Mouse (Mus musculus) layer of hippocampus, adult 11-12 months (tissue): Measurements from ENCODE around the gene Gm11020.
"Not testable (repeated sequence)": the region's sequence is repeated elsewhere in the genome, so short reads cannot be mapped to it uniquely, and the experiment has no call there.

Experiments used
- DNase-seq: peaks from one replicate; pipeline ENCODE4 v3.0.0; 2022; ENCODE audit warnings: low spot score

Gene Gm11020

DNA sequence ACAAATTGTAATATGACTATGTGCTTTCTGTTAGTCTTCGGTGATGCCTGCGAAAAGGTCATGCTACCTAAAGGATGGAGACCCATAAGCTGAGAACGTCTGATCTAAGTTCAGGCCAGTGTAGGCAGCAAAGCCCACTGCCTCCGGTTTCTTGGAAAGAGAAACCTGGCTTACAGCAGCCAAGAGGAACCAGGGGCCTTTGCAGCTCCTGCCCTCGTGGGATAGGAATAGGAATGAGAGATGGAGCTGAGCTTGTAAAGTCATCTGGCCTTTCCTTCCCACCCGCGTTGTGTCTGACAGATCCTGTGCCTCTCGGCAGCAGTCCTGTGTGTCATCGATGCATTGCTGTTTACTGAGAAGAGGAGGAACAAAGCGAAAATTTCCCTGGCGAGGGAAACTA, at the start of gene Gm11020:
TSS of gene Gm11020 (plus strand) at position 301 of the 400 bp plus-strand sequence.
- not testable (repeated sequence) for DNase-seq

DNA sequence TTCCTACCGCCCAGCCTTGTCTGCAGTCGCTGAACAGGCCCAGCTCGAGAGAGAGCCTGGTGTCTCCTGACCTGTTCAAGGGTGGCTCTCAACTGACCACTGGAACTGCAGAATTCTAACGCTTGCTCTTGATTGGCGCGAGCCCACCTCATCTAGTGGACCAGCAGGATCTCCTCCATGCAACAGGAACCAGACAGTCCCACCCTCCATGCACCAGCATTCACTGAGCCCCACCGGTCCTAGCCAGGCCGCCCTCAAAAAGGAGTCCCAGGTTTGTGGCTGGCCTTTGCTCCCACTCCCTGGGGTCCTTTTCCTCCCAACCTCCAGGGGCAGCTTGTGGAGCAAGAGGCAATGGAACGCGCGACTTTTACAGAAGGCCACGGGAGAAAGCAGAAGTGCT, 28.3 kb upstream of the Gm11020 start, which contains the start of gene Cmtm2a:
TSS of gene Cmtm2a (minus strand) at position 101 of the 400 bp plus-strand sequence.
- not testable (repeated sequence) for DNase-seq

DNA sequence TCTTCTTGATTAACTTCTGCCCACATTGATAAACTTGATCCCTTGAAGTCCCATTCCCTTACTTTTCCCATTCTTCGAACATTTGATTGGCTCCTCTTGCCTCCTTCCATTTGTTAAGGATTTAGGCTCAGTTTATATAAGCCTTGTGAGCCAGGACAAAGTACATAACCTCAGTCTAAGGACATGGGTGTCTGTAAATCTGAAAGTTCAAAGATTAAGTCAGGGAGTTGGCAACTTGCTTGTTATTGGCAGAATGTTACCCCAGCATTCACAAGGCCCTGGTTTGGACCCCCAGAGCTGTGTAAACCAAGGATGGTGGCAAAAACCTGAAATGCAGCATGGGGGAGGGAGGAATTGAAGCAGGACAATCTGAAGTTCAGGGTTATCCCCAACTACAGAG, 27.0 kb upstream of the Gm11020 start:
- no peak for DNase-seq

DNA sequence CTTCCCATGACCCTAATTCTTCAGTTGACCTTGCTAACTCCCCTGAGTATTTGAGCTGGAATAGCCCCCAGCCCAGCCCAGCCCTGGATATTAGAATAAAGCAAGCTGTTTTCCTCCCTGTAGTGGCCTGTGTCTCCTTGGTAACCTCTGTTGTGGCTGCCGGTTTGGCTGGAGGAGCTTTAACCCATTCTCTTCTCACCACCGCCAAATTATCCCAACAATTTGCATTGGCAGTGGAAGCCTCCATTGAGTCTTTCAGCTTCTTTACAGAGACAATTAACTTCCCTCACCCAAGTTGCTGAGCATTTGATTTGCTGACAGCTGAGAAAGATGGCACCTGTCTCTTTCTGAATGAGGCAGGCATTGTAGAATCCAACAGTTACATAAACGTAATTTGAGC, 19.8 kb upstream of the Gm11020 start:
- DNase-seq = not testable (repeated sequence)

DNA sequence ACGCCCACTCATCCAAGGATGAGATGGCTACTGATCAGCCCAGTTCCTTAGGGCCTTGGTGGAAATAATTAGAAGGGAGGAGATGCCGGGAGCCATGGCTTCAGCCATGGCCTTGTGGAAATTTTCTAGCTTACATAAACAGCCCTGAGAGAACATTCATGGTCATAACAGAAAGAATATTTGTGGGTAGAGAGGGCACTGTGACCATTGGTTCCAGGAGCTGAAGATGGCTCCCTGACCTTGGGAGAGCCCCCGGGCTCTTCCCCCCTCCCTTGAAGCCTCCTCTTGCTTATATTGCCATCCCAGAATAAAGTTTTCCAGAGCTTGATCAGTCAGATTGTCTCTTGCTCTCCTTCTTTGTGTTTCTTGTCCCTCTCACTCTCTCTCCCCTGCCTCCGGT, 18.8 kb upstream of the Gm11020 start:
- not testable (repeated sequence) for DNase-seq

DNA sequence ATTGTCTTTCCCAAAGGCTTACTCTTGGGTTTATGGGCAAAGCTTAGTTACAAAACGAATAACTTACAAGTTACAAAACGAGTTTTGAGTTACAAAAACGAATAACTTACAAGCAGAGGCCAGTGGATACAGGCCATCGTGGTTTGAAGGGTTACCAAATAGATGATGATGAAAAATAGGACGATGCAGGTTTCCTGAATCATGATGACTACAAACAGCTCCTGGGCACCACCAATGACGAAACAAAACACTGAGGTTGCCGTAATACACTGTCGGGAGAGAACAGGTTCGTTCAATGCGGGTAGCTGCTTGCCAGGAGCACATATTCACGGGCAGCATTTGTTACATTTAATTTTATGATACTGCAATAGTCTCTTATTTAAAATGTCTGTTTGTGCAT, 16.4 kb upstream of the Gm11020 start:
- no peak for DNase-seq

DNA sequence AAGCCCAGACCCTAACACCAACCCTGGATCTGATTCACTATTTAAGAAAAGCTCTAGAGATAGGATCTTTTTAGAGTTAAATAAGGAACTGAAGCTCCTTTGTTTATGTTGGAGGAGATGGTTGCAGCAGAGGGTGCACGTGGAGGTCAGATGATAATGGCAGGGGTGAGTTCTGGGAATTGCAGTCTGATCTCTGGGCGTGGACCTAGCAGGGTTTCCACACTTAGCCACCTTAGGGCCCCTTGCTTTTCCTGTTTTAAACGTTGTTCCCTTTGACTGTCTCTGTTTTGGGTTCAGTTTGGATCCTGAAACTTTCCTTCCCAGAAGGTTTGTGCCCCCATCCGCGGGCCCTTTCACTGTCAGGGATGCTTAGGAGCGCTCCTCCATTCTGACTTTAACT, 13.0 kb upstream of the Gm11020 start:
- DNase-seq = not testable (repeated sequence)

DNA sequence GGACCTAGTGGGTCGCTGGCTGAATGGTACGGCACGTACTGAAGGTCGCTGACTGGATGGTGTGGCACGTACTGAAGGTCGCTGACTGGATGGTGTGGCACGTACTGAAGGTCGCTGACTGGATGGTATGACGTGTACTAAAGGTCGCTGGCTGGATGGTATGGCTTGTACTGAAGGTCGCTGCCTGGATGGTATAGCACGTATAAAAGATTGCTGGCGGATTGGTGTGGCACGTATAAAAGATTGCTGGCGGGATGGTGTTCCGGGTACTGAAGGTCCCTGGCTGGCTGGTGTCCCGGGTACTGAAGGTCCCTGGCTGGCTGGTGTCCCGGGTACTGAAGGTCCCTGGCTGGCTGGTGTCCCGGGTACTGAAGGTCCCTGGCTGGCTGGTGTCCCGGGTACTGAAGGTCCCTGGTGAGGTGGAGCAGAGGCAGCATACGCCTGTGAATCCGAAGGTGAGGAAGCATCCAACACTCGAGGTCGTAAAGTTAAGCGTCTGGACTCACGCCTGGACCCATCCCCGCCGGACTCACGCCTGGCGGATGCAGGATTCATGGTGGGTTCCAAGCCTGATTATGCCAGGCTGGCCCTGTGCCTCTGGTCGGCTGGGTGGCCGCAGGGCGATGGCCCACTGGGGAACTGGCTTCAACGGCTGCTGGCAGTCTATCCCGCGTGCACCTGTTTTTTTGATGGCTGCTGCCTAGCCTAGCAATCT, 11.8 kb upstream of the Gm11020 start, which contains the start of the genes Gm45711 and Cmtm1:
TSS of gene Gm45711 (minus strand) at position 641 of the 715 bp plus-strand sequence.
TSS of gene Cmtm1 (minus strand) at position 705 of the 715 bp plus-strand sequence.
- DNase-seq = not testable (repeated sequence)

DNA sequence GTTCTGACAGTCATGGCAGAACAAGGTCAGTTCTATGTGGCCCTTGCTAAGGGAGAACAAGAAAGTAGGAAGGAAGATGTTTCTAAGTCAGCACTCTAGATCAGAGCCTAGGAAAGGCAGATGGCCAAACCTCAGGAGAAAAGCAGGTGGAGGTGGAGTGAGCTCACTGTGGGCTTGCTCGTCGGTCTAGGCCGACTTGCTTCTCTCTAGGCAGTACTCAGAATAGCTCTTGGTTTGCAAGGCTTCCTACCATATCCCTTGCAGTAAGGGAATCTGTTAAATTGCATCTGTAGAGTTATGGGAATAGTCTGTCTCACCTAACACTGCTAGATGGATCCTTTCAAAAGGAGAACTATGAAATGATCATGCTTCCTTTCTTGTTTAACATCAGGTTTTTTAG, 9.3 kb upstream of the Gm11020 start:
- not testable (repeated sequence) for DNase-seq

DNA sequence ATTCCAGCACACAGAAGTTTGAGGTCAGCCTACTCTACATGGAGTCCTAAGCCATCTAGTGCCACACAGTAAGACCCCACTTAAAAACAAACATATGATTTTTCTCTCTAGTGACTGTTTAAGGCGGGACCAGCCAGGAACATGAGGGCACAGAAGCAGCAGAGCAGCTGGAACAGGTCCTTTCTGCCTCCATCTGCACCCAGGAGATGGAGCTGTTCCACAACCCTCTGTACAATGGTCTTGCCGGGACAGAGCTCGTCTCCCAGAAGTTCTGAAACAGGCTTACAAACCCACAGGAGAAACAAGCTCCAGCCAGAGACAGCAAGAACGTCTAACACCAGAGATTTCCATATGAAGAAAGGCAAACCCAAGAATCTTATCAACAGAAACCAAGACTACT, 8.1 kb upstream of the Gm11020 start:
- DNase-seq = no peak

DNA sequence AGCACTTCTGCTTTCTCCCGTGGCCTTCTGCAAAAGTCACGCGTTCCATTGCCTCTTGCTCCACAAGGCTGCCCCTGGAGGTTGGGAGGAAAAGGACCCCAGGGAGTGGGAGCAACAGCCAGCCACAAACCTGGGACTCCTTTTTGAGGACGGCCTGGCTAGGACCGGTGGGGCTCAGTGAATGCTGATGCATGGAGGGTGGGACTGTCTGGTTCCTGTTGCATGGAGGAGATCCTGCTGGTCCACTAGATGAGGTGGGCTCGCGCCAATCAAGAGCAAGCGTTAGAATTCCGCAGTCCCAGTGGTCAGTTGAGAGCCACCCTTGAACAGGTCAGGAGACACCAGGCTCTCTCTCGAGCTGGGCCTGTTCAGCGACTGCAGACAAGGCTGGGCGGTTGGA, 563 bp downstream of the Gm11020 start, which contains the start of gene Cmtm2b:
TSS of gene Cmtm2b (plus strand) at position 301 of the 400 bp plus-strand sequence.
- not testable (repeated sequence) for DNase-seq

DNA sequence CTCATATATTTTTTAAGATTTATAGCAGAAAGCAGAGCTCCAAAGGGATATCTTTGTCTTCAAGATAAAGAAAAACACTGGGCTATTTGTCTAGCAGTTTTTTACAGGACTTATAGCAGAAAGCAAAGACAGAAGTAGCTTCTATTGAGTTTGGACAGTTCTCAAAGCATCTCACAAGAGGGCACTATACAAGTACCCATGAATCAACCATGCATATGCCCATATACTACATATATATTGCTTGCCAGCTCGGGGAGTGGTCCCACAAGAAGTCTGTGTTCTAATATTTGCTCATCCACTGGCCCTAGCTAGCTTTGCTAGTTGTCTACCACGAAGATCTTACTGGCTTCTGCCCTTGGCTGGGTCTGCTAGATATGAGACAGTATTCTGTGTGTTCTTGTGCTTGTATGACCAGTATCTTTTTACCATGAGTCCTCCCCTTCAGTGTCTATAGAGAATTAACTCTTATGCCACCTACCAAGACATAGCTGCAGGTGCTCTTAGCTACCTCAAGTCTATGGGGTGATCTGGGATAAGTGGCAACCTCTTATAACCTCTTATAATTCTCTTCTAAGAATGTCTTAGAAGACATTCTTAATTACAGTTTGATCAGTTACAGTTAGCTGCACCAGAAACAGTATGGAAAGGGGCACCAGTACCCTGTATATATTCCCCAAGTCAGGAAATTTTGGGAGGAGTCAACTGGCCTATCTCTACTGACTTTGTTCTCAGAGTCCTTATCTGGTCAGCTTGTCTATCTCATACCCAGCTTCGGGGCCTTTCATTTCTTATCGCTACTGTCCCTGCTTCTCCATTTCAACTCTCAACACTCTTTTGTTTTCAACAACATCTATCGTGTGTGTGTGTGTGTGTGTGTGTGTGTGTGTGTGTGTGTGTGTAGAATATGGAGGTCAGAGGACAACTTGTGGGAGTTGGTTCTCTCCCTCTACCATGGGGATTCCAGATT, 11.6 kb downstream of the Gm11020 start:
- DNase-seq = no peak

DNA sequence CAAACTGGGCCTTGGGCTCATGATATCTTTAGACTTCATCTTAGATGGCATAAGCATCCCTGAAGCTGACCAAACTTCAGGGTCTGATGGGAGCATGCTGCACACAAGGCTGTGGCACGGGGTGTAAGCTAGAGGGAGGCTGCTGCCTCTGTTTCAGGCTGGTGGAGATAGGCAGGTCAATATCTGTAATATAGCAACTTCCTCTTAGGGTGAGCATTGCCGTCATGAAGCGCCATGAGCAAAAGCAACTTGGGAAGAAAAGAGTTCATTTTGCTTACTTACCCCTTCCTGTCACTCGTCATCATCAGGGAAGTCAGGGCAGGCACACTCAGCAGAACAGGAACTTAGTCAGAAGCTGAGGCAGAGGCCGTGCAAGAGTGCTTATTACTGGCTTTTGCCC, 12.4 kb downstream of the Gm11020 start:
- DNase-seq = no peak

DNA sequence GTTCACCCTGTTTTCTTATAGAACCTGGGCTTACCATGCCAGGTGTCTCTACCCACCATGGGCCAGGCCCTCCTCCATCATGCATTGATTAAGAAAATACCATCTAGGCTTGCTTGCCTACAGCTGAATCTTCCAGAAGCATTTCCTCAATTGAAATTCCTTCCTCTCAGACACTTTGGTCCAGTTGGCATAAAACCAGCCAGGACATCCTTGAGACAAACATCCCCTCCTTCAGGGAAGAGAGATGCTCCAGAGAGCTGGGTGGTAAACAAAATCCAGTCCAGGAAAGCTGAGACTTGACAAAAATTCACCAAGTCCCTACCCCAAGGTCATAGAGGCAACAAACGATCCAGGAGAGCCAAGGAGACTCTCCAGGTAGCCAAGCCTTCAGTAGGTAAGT, 12.8 kb downstream of the Gm11020 start:
- no peak for DNase-seq

DNA sequence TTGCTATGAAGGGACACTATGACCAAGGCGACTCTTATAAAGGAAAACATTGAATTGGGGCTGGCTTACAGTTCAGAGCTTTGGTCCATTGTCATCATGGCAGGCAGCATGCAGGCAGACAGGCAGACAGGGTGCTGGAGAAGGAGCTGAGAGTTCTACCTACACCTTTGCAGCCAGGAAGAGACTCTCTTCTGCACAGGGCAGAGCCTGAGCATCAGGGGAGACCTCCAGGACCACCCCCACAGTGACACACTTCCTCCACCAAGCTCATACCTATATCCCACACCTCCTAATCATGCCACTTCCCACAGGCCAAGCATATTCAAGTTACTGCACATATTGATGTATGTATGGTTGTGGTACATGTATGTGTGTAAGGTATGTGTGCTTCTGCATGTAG, 15.4 kb downstream of the Gm11020 start:
- DNase-seq = no peak

DNA sequence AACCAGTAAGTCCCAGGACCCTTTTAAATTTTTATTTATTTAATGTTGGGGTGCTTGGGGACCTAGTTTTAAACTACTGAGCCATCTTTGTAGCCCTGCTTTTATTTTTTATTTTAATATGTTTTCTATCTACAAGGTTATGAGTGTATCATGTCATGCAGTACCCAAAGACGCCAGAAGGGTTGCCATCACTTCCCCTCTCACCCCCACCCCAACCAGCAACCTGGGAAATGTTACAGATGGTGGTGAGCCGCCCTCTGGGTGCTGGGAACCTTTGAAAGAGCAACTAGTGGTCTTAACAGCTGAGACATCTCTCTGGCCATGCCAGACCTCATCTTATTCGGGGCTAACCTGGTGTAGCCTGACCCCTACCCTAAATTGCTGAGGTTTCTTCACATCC, 16.5 kb downstream of the Gm11020 start:
- DNase-seq = no peak

DNA sequence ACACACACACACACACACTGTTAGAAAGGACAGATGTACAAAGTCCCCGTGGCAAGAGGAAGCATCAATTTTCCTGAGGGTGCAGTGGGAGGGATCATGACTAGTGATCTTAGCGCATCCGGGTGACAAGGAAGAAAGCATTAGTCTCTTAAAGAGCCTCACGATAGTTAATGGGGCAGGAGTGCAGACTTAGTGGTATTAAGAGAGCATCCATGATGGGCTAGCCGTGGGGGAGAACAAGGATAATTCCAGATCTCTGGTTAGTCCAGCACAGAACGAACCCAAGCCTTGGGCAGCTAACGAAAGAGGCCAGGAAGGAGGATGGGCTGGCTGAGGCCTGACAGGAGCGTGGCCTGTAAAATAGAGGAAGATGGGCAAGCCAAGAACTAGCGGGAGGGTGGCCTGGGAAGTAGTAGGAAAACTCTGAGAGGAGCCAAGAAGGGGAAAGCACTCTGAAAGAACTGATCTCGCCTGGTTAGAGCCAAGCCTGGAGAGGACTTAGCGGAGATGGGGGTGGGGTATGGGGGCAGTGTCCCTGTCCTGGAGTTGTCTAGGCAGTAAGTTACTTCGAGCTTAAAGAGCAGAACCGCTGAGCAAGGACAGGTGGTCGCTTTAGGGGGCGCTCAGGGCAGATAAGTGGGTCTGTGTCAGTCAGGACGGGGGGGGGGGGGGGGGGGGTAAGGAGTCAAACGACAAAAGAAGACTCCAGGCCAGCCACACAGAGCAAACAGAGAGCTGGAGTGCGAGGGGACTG, 18.0 kb downstream of the Gm11020 start, which contains the start of gene Cmtm3:
TSS of gene Cmtm3 (plus strand) at position 182 of the 754 bp plus-strand sequence.
- peak; percentile 25 for DNase-seq

DNA sequence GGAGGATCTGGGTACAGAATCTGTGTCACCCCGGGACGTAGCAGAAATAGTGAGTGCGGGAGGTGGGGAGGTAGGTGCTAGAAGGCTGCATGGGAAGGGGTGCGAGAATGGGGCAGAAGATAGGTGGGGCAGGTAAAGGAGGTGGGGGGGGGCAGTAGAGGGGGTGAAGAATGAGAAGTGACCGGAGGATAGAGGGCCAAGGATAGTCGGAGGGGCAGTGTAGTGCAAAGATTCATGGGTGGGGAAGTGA, 18.5 kb downstream of the Gm11020 start:
- no peak for DNase-seq

DNA sequence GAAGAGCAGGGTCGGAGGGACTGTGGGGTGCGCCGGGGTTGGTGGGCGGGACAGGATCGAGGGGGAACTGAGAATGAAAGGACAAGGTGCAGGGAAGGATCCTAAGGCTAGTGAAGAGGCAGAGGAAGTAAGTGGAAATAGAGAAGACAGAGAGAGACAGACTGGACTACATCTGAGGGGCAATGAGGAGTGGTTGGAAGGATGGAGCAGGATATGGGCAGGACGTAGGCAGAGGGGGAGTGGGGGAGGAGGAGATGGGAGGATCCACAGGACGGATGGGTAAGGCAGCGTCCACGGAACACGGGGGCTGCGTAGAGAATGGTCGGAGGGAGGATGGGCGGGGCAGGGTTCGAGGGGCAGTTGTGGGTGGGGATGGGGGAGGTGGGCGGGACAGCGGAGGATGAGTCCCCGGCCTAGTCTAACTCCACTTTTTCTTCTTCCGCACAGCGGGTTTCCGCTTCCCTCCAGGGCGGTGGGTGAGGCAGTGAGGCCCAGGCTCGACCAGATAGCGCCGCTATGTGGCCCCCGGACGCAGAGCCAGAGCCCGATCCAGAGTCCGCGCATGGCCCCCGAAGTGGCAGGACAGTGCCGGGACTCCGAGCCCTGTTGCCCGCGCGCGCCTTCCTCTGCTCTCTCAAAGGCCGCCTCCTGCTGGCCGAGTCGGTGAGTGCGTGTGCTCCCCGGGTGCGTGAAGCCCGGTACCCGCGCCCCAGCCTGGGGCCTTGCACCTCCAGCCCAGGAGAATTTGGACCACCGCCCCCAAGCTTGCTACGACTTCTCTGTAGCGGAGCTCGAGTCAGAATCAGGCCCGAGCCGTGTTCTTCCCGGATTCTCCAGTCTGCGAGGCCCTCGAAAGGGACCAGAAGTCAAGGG, 19.1 kb downstream of the Gm11020 start:
- DNase-seq = peak; percentile 76

DNA sequence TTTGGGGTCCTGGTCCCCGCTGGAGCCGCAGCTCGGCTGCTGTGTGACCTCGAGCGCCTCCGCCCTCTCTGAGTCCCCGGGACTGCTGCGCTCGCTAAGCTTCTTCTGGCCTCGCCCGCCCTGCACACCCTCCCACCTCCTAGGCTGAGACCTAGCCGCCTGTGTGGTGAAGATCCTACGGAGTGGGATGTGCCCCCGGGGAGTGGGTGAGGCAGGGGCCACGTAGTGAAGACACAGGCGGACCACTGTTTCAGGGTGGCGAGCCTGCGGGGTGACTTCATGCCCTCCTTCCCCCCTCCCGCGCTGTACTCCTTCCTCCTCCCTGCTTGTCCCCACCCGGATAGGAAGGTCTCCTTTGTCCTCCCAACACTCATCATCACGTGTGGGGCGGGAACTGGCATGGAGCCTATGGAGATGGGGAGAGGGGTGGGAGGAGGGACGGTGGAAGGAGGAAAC, 19.8 kb downstream of the Gm11020 start:
- DNase-seq = peak; percentile 35

DNA sequence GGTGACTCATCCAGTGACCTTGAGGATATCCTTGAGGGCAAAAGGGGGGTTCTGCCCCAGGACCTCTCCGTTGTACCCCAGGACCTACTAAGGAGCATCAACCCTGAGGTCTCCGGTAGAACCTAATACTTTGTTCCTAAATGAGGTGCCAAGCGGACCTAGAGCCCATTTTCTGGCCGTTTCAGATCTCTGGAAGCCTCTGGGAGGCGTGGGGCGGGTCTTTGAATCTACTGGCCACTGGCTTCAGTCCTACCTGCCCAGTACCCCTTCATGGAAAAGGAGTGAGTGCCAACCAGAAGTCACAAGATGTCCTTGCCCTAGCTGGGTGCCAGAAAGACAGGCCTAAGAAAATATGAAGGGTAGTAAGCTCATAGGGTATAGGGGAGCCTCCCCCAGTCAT, 20.3 kb downstream of the Gm11020 start:
- DNase-seq = no peak
